Mouse (Mus musculus) lung, adult 2 months (tissue): Measurements from ENCODE around the gene Cdk8.

ENCODE experiments used
- CTCF ChIP-seq: fragments of 200-500 bp; IDR thresholded peaks from 2 replicates; pipeline ENCODE4 v1.5.1; 2011; ENCODE audit warnings: mild to moderate bottlenecking, low read length, control low read depth; ENCODE audit not compliant: insufficient read depth
- POLR2A ChIP-seq: fragments of 200-500 bp; IDR thresholded peaks from 2 replicates; pipeline ENCODE4 v1.6.1; 2011; ENCODE audit warnings: low read depth, mild to moderate bottlenecking, control low read depth, low read length, borderline replicate concordance; ENCODE audit errors: extremely low read depth

GRCm38 (mm10) chr5:146340037-146340436, 109.0 kb downstream of the Cdk8 start:
- TF ChIP-seq CTCF = no peak
- no peak for TF ChIP-seq POLR2A
